ENCODE assay signal across 9 mouse cellular contexts in genomic region chr12:71954180-71954935, GRCm38 (mm10).
A peak's percentile ranks its signal among the peaks of the same experiment; 100 is the strongest.
DNase-seq lines count a peak whose midpoint lies in the region; TF ChIP-seq lines count a peak whose summit lies in the region.
"Had no signal": no experiment of that assay in that cellular context is flagged by ENCODE, and none has a peak within 500 bp of the region (broad histone marks: within the 10 kb centered on the region; RNA-seq: fewer than 3 reads in every experiment).

No protein-coding gene starts in this region.

- no peaks in the 10 kb centered on the region for H3K27me3 ChIP-seq in kidney, adult 2 months (replicated peaks; ENCODE audit: control insufficient read depth, insufficient read depth, low read length)

- peaks cover 6% of the 10 kb centered on the region for H3K36me3 ChIP-seq in kidney, adult 2 months (ENCODE audit: control insufficient read depth, insufficient read depth, low read length)

- TF ChIP-seq POLR2A in kidney, adult 2 months (IDR thresholded peaks at IDR 0.05; ENCODE audit: low read depth, low read length): no peak

- no peak overlapping the region for H3K4me3 ChIP-seq in kidney, adult 2 months (ENCODE audit: insufficient read depth, low read depth, low read length)

- no peak for TF ChIP-seq CTCF in kidney, adult 2 months (conservative IDR thresholded peaks at IDR 0.05; ENCODE audit: insufficient read depth, insufficient read length, low read depth, low read length)

- DNase-seq in cerebellum, postnatal 10 days: peak; percentile 13 to 19
- no peak for DNase-seq in cerebellum, postnatal 14 days
- DNase-seq in kidney, adult 2 months: peak; percentile 79
- DNase-seq in kidney, postnatal 4 days: no peak
- peak; percentile 32 to 47 for DNase-seq in right cerebral cortex, adult 2 months (ENCODE audit: low spot score in 2 of 2)
- no peak for DNase-seq in right cerebral cortex, postnatal 4 days
- peak; percentile 76 for DNase-seq in skeletal muscle tissue, adult 2 months (ENCODE audit: low read depth, low spot score)
- no peak for DNase-seq in T-cell, adult 2 months (ENCODE audit: low spot score)
- DNase-seq: cerebellum, adult 9-11 months had no signal

- H3K4me1 ChIP-seq in kidney, adult 2 months (ENCODE audit: control insufficient read depth, insufficient read depth, low read length): no peaks in the 10 kb centered on the region; the same call in 1 of the 2 replicates

- 36% methylated on average over 5 of the region's 5 CpGs for WGBS in kidney, adult 2 months

- no peak overlapping the region; the same call in 1 of the 2 replicates for H3K27ac ChIP-seq in kidney, adult 2 months (ENCODE audit: insufficient read depth, low read depth, low read length)

Comparison
In these comparisons a context has a peak if more than half of its experiments do, and no peak if none do; other contexts are left out.
1. DNase-seq: peak in cerebellum, postnatal 10 days (2 of 2), kidney, adult 2 months (single experiment), right cerebral cortex, adult 2 months (2 of 2) and skeletal muscle tissue, adult 2 months (single experiment); none in cerebellum, postnatal 14 days (0 of 2), kidney, postnatal 4 days (0 of 2), right cerebral cortex, postnatal 4 days (single experiment) and T-cell, adult 2 months (single experiment).